Mouse (Mus musculus) megakaryocyte progenitor cell, adult 5-6 weeks (primary cell): ENCODE data around the gene Flot2. TPM values are rescaled to one million over a fixed set of nuclear protein-coding genes. Genes with fewer than 3 reads are reported as not detected.
A peak's percentile ranks its signal among the peaks of the same experiment; 100 is the strongest.
"Not testable (repeated sequence)": the region's sequence is repeated elsewhere in the genome, so short reads cannot be mapped to it uniquely, and the experiment has no call there.

Experiments
- ATAC-seq: replicated peaks from 2 replicates; pipeline ENCODE4 v1.8.0; 2016; ENCODE audit warnings: mild to moderate bottlenecking, moderate TSS enrichment, inconsistent platforms; ENCODE audit not compliant: poor library complexity
- total RNA-seq, 2 experiments: library from RNA; stranded (forward) in 1 of 2; stranded (reverse) in 1 of 2; fragments of 157-497, 149-512 nt in 1 of 2; fragments of 200-1000 nt in 1 of 2; gene quantifications; 2 replicates each; pipeline versions ENCODE4 v1.2.3 to v1.2.4; 2015 to 2017

Flot2 gene
- total RNA-seq (2015) (48.8 and 50.2 TPM in 2 replicates), total RNA-seq (2017) (71.5 and 75.5 TPM in 2 replicates)

DNA sequence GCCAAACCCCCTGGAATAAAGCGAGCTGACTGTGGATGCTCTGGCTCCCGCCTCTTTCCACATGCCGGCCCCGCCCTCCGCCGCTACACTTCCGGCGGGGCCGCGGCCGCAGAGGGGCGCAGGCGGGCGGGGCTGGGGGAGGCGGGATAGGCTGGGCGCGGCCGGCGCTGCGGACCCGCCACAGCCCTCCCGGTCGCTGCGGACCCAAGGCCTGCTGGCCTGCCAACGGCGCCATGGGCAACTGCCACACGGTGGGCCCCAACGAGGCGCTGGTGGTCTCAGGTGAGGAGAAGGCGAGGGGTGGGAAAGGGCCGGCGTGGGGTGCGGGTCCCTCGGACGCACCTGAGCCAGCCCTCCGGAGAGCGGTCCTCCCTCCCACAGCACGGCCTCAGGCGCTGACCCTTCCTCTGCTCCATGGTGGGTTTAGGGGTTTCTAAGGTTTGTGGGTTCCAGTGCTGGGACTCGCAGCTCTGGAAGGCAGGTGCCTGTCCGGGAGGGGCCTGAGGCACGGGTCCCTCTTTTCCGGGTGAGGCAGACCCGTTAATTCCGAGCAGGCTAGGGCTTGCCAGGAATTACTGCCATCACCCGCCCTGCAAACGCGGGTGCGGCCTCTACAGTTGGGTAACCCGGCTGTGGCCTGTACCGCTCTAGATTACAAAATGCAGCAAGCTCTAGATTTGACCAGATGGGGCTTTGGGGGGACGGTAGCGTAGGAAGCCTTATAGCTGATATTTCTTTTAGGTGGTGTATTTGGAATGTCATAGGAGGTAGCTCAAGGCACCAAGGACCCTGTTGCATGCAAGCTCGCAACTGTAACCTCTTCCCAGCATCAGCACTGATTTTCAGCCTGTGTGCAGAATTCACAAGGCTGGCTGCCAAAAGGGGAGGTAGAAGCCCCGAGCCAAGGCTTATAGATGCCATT lies at the start of gene Flot2:
TSS of gene Flot2 (plus strand) at position 101 of the 922 bp plus-strand sequence.
- ATAC-seq, result peak; percentile 82

DNA sequence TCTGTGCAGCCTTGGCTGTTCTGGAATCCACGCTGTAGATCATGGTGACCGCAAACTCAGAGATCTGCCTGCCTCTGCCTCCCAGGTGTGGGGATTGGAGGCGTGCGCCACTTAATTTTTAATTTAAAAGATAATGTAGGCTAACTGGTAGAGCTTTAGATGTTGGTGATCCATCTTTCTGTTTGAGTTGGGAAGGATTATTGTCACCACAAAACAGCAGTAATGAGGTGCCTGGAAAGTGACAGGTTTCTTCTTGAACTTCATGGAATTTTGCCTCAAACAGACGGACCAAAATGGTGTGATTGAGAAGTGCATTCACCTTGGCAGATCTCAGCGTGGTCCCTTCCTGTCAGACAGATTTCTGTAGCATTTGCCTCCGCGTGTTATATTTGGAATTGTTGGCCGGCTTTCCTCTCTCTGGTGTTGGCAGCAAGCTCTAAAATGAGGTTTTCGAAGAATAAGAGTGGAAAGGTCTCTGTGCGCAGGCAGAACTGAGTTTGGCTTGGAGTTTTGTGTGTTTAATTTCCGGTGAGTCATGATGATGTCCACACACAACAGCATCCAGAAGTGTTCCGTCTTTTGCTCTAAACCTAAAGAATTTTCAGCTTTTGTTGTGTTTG lies 48.5 kb upstream of the Flot2 start:
- ATAC-seq, result no peak

DNA sequence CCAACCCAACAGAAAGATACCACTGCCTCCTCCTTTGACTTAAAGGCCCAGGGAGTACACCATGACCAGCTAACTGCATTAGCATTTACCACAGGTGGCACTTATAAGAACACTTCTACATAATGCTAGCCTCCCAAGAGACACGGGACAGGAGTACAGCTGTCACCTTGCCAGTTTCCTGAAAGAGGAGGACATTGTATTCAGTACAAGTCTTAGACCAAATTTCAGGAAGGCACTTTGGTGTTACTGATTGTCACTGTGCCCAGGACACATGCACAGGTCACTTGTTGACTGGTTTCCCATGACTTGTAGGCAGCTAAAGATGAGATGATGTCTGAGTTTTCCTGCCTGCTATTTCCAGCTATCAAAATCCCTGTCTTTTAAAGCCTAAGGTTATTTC lies 42.2 kb upstream of the Flot2 start:
- no peak for ATAC-seq

DNA sequence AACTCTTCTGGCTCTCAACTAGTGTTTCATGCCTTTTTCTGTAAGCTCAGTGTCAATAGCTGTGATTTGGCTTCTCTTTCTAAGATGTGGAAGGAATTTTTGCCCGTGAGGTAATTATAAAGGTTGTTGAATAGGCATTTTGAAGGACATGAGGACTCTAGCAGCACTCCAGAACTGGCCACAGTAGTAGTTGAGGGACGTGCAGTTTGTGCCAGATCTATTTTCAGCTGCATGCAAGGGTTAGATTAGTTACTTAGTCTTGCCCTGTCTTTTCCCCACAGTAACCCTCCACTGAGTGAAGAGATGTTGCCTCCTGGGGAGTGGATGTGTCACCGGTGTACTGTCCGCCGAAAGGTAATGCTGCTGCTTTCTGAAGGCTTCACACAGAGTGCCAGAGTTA lies 31.3 kb upstream of the Flot2 start:
- no peak for ATAC-seq

DNA sequence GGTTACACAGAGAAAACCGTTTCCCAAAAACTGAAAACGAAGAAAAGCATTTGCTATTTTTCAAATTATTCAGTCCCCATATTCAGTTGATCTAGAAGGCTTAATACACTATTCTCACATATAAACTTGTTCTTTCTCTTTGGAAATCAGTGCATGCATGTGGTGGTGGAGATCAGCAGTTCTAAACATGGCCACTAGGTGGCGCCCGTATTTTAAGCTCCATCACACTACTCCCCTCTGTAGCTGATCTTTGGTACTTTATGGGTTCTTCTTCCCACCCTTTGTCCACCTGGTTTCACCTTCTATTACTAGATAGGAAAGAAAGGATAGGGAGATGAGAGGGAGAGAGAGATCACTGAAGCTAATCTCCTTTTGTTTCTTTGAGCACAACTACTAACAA lies 18.1 kb upstream of the Flot2 start:
- ATAC-seq, result peak; percentile 87

DNA sequence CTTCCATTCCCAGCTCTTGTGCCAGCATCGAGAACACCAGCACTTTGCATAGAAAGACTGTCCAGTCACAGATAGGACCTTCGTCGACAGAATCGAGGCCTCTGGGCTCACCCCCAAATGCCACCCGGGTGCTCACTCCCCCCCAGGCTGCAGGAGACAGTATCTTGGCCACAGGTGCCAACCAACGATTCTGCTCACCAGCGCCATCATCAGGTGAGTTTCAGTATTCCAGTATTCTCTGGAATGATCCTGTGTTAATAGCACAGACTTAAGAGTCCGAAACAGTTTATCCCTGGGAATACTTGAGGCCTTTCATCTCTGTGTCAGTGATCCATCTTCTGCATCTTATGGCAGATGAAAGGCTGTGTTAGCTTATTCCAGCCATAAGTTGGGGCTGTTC lies 14.1 kb upstream of the Flot2 start:
- ATAC-seq, result peak; percentile 77

DNA sequence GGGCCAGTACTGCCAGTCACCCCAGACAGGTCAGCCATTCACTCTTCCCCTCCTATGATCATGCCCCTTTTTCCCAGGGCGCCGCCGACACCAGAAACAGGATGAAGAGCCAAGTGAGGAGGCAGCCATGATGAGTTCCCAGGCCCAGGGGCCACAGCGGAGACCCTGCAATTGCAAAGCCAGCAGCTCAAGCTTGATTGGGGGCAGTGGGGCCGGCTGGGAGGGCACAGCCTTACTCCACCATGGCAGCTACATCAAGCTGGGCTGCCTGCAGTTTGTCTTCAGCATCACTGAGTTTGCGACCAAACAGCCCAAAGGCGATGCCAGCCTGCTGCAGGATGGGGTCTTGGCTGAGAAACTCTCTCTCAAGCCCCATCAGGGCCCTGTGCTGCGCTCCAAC lies 8.5 kb upstream of the Flot2 start:
- ATAC-seq, result no peak

DNA sequence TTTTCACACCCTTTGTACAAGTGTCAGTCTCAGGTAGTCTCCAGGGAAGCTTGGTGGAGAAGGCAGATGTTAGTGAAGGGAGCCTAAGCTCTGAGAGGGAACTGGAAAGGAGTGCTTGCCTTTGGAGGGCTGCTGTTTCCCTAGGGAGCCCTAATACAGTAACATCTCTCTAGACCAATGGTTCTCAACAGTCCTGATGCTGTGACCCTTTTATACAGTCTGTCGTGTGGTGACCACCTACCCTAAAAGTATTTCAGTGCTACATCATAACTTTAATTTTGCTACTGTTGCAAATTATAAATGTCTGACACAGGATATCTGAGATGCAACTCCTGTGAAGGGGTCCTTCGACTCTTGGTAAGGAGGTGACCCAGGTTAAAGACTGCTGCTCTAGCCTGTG lies 7.1 kb upstream of the Flot2 start:
- ATAC-seq, result no peak

DNA sequence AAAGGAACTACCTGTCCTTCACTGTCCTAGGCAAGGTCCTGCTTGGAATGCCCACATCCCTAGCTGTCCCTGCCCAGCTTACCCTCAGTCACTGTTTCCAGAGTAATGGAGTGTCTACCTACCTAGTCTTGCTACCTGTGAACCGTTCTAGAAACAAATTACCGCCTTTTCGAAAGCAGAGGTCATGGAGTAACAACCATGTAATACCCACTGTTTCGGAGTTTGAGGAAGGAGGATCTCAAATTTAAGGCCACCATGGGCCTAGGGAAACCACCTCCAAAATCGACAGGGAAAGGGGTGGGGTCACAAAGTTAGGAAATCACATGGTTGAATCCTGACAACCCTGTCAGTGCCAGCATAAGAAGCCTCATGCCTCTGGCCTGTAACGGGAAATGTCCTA lies 6.3 kb upstream of the Flot2 start:
- no peak for ATAC-seq

DNA sequence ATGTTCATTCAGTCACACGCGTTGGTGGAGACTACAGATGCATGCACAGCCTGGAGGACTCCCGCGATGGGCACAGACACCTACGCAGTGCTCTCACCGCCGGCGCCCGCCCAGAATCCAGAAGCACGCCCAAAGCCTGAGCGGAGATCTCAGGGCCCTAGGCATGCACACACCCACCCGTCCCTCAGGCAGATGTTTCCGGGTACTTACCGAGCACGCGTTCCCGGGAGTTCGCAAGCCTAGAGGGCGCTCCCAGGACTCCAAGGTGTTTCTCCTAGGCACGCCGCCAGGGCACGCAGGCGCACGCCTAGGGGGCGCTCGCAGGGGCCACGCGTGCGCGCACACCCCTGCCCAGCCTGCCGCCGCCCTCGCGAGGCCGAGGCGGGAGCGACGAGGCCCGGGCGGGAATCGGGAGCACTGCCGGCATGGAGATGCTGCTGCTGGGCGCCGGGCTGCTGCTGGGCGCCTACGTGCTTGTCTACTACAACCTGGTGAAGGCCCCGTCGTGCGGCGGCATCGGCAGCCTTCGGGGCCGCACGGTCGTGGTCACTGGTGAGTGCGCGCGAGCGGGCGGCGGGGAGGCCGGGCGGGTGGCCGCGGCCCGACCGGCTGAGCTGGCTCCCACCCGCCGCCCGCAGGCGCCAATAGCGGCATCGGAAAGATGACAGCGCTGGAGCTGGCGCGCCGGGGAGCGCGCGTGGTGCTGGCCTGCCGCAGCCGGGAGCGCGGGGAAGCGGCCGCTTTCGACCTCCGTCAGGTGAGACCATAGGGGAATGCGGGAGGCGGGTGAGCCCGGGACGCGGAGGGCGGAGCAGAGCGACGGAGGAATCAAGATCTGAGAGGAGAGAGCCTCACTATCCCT lies 5.6 kb upstream of the Flot2 start, which contains the start of gene Dhrs13:
TSS of gene Dhrs13 (plus strand) at position 334 of the 862 bp plus-strand sequence.
- ATAC-seq, result peak; percentile 96

DNA sequence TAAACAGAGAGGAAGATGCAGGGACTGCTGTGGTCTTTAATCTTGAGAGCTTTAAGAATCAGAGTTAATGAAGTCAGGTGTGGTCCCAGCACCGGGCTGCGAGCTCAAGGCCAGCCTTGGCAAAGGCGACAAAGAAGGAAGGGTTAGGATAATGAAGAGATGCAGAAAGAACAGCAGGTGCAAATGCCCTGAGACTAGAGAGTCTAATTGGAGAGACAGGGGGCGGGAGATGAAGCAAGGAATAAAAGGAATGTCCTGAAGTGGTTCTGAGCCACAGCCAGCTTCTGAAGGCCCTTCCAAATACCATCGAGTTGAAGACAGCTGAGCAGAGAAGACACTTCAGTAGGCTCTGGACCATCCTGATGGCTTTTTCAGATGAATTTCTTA lies 4.9 kb upstream of the Flot2 start:
- ATAC-seq, result no peak

DNA sequence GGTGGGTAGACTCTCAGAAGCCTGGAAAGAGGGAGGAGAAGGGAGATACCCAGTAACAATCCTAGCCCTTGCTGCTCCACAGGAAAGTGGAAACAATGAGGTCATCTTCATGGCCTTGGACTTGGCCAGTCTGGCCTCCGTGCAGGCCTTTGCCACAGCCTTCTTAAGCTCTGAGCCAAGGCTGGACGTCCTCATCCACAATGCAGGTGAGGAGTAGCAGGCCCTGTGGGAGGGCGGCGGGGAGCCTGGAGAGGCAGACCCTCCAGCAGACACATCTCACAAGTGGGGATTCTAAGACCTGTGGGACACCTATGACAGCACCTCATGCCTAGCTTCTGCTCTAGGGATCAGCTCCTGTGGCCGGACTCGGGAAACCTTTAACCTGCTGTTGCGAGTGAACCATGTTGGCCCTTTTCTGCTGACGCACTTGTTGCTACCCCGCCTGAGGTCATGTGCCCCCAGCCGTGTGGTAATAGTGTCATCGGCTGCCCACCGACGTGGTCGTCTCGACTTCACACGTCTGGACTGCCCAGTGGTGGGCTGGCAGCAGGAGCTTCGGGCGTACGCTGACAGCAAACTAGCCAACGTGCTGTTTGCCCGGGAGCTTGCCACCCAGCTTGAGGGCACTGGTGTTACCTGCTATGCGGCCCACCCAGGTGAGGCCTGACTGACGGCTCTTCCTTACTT lies 3.7 kb upstream of the Flot2 start:
- no peak for ATAC-seq

DNA sequence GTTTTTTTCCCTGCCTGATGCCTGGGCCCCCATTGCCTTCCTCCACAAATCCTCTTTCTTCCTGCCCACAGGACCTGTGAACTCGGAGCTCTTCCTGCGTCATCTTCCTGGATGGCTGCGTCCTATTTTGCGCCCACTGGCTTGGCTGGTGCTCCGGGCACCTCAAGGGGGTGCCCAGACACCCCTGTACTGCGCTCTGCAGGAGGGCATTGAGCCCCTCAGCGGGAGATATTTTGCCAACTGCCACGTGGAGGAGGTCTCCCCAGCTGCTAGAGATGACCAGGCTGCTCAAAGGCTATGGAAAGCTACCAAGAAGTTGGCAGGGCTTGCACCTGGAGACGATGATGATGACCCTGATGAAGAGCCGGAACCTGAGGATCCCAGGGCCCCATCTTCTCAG lies 940 bp upstream of the Flot2 start:
- no peak for ATAC-seq

DNA sequence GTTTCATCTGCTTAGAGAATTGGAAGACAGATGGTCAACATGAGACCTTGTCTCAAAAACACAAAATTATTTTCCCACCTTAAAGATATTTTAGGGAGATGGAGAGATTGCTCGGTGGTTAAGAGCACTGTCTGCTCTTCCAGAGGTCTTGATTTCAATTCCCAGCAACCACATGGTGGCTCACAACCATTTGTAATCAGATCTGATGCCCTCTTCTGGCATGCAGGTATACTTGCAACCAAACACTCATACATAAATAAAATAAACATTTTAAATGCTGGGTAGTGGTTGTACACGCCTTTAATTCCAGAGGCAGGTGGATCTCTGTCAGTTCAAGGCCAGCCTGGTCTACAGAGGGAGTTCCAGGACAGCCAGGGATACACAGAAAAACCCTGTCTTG lies 3.1 kb downstream of the Flot2 start:
- no peak for ATAC-seq

DNA sequence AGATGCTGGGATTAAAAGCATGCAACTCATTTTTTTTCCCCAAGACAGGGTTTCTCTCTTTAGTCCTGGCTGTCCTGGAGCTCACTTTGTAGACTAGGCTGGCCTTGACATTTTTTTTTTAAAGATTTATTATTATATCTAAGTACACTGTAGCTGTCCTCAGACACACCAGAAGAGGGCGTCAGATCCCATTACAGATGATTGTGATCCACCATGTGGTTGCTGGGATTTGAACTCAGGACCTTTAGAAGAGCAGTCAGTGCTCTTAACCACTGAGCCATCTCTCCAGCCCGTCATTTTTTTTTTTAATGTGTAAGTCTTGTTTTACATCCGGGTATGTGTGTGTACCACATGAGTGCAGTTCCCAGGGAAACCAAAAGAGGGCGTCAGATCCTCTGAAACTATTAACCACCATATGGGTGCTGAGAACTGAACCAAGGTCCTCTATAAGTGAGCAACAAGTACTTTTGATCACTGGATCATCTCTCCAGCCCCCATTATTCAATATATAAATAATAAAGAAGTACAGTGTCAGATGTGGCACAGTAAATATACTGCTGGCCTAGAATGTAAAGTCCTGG lies 4.6 kb downstream of the Flot2 start:
- ATAC-seq, result not testable (repeated sequence)

DNA sequence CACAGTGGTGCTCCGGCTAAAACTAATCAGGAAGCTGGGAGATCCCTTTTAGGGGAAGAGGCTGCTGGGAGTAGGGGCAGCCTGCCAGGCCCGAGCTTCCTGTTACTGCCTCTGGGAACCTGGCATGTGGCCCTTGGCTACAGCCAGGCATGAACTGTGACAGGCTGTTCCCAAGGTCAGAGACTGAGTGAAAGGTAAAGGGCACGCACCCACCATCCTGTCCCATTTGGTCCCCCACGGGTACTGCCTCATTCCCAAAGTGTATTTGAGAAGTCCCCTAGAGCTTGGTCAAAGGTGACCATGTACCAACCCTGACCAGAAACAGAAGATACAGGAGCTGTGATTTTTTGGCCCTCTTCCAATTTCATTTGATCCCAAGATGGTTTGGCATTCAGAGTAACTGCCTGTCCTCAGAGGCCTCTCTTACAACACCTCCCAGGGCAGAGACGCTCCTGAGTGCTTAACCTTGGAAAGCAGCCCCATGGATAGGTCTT lies 7.1 kb downstream of the Flot2 start:
- ATAC-seq, result peak; percentile 26; the same call in 1 of the 2 replicates

DNA sequence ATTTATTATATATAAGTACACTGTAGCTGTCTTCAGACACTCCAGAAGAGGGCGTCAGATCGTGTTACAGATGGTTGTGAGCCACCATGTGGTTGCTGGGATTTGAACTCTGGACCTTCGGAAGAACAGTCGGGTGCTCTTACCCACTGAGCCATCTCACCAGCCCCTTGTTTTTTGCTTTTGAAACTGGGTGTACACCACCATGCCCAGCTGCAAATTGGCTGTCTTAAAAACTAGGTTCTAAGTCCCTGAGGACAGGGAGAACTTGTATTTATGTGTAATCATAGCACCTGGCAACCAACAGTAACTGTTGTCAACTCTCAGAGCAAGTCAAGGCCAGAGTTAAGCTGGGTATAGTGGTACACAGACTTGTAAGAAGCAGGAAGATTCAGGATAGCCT lies 10.9 kb downstream of the Flot2 start:
- not testable (repeated sequence) for ATAC-seq

DNA sequence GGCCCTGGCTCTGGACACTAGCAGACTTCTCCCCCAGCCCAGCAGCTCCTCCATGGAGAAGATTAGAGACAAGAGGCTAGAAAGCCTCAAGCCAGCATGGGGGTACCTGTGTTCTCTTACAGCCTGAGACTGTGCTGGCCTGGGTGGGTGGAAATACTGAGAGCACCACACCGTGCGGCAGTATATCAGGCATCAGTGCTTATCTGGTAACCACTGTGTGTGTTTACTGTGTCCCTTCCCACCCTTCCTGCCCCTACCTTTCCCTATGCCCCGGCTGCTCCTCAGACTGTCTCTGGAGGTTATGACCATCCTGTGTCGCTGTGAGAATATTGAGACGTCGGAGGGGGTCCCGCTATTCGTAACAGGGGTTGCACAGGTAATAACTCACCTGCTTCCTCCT lies 15.3 kb downstream of the Flot2 start:
- no peak for ATAC-seq

DNA sequence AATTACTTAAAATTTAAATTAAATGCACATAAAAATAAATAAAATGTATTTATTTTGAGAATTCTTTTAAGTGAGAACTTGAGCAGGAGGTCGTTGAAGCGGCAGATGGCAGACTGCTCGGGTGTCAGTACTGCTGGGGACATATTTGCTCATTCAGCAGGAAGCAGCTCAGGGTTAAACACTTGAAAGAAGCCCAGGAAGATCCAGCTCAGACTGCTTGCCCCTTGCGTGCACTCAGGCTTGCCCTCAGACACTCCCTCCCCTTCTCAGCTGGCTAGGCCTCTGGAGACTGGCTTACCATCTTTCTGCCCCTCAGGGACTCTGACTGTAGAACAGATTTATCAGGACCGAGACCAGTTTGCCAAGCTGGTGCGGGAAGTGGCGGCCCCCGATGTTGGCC lies 19.2 kb downstream of the Flot2 start:
- no peak for ATAC-seq
